Mouse (Mus musculus): ENCODE results near the gene Lrtm2. TPM values are rescaled to one million over a fixed set of nuclear protein-coding genes. Genes with fewer than 3 reads are reported as not detected.

Gene Lrtm2
- polyA plus RNA-seq, 1 experiment from 2014 or later: not detected

Other genes starting within 250 kb of the Lrtm2 start
- gene Dcp1b, start 155.5 kb downstream of the Lrtm2 start, polyA plus RNA-seq (2015; fragmentation: Nextera tagmentation; extraction: Ambion mirVana): 3.2 and 3.3 TPM in 2 replicates
- gene Cacna1c, start 134.3 kb downstream of the Lrtm2 start, polyA plus RNA-seq (2015; fragmentation: Nextera tagmentation; extraction: Ambion mirVana): 0.24 and 0.25 TPM in 2 replicates
- gene Cacna2d4, start 94.2 kb downstream of the Lrtm2 start, polyA plus RNA-seq (2015; fragmentation: Nextera tagmentation; extraction: Ambion mirVana): not detected in 2 replicates
- 33.3 and 38.6 TPM in 2 replicates for gene Adipor2, start 86.9 kb upstream of the Lrtm2 start, polyA plus RNA-seq (2015; fragmentation: Nextera tagmentation; extraction: Ambion mirVana)
- gene Fbxl14, start 148.9 kb upstream of the Lrtm2 start, polyA plus RNA-seq (2015; fragmentation: Nextera tagmentation; extraction: Ambion mirVana): 2.8 and 3.1 TPM in 2 replicates
- gene Wnt5b, start 213.6 kb upstream of the Lrtm2 start, polyA plus RNA-seq (2015; fragmentation: Nextera tagmentation; extraction: Ambion mirVana): 0.31 and 0.52 TPM in 2 replicates